Mouse (Mus musculus) limb, embryonic 13.5 days (tissue): ENCODE results near the gene Zfp652. TPM values are rescaled to one million over a fixed set of nuclear protein-coding genes. Genes with fewer than 3 reads are reported as not detected.

Experiments
- ATAC-seq: fragments of 200-750 bp; cut with Nextera tagmentation; 2 replicates; pipeline ENCODE4 v1.8.0; 2017; ENCODE audit warnings: low read depth, moderate number of reproducible peaks, moderate TSS enrichment; ENCODE audit not compliant: low FRiP score
- H3K27ac ChIP-seq: fragments of 300-500 bp; sonication (generic); 2 replicates; pipeline ENCODE4 v1.5.1; 2015; ENCODE audit warnings: inconsistent platforms, mild to moderate bottlenecking, moderate library complexity
- H3K27me3 ChIP-seq: fragments of 300-500 bp; sonication (generic); 2 replicates; pipeline ENCODE4 v1.6.1; 2015; ENCODE audit warnings: mild to moderate bottlenecking, inconsistent platforms
- H3K36me3 ChIP-seq: fragments of 300-500 bp; sonication (generic); 2 replicates; pipeline ENCODE4 v1.6.1; 2015; ENCODE audit warnings: inconsistent platforms, mild to moderate bottlenecking, moderate library complexity
- H3K4me1 ChIP-seq: fragments of 300-500 bp; sonication (generic); 2 replicates; pipeline ENCODE4 v1.6.1; 2015; ENCODE audit warnings: inconsistent platforms
- H3K4me2 ChIP-seq: fragments of 300-500 bp; sonication (generic); replicated peaks from 2 replicates; pipeline ENCODE4 v1.6.1; 2015; ENCODE audit warnings: inconsistent platforms, mild to moderate bottlenecking, moderate library complexity
- H3K4me3 ChIP-seq: fragments of 300-500 bp; sonication (generic); 2 replicates; pipeline ENCODE4 v1.5.1; 2015; ENCODE audit warnings: moderate library complexity, mild to moderate bottlenecking, inconsistent platforms
- H3K9ac ChIP-seq: fragments of 300-500 bp; sonication (generic); 2 replicates; pipeline ENCODE4 v1.6.1; 2015; ENCODE audit warnings: mild to moderate bottlenecking, inconsistent platforms
- H3K9me3 ChIP-seq: fragments of 300-500 bp; sonication (generic); 2 replicates; pipeline ENCODE4 v1.6.1; 2016; ENCODE audit warnings: inconsistent platforms
- WGBS: fragments of 180-500 bp; shearing (Covaris S2); methylation state at CpG from one replicate; pipeline ENCODE4 v1.1.7; 2015; 5-methylcytosine and 5-hydroxymethylcytosine counted together
- polyA plus RNA-seq: library from polyadenylated mRNA; unstranded; fragments of >200 nt; fragmentation: Nextera tagmentation; extraction: Ambion mirVana; gene quantifications from 2 replicates; pipeline ENCODE4 v1.2.1, GENCODE M21; 2015

Gene Zfp652
- polyA plus RNA-seq, 1 experiment from 2014 or later = 26.8 TPM

- no peak overlapping the region for H3K4me3 ChIP-seq
- WGBS = 91% methylated on average over 8 of the region's 8 CpGs
- no peaks in the 10 kb centered on the region for H3K9me3 ChIP-seq
Observed at GRCm38 (mm10) chr11:95792950-95793509, 80.6 kb downstream of the Zfp652 start.

GRCm38 (mm10) chr11:95794201-95794600, 81.7 kb downstream of the Zfp652 start:
- Histone ChIP-seq H3K9me3 (no peaks in the 10 kb centered on the region), H3K4me1 (peaks cover 18% of the 10 kb centered on the region), H3K4me2 (no peak overlapping the region), H3K4me3 (no peak overlapping the region), H3K27me3 (peaks cover 23% of the 10 kb centered on the region), H3K27ac (no peak overlapping the region), H3K9ac (no peak overlapping the region), H3K36me3 (no peaks in the 10 kb centered on the region)
- ATAC-seq = no peak
- 71% methylated on average over 5 of the region's 5 CpGs for WGBS

More at GRCm38 (mm10) chr11:95792950-95793509, 80.6 kb downstream of the Zfp652 start:
- Histone ChIP-seq H3K4me2 (no peak overlapping the region), H3K4me1 (peaks cover 18% of the 10 kb centered on the region), H3K9ac (no peak overlapping the region), H3K27ac (no peak overlapping the region), H3K36me3 (no peaks in the 10 kb centered on the region), H3K27me3 (peaks cover 18% of the 10 kb centered on the region)
- no peak for ATAC-seq

- Histone ChIP-seq H3K27ac (no peak overlapping the region), H3K27me3 (peaks cover 23% of the 10 kb centered on the region), H3K9ac (no peak overlapping the region), H3K4me2 (no peak overlapping the region), H3K36me3 (no peaks in the 10 kb centered on the region), H3K9me3 (no peaks in the 10 kb centered on the region), H3K4me3 (no peak overlapping the region), H3K4me1 (peaks cover 18% of the 10 kb centered on the region)
- ATAC-seq = no peak
- WGBS = 58% methylated on average over 5 of the region's 5 CpGs
Observed at GRCm38 (mm10) chr11:95795582-95795981, 83.1 kb downstream of the Zfp652 start.

DNA sequence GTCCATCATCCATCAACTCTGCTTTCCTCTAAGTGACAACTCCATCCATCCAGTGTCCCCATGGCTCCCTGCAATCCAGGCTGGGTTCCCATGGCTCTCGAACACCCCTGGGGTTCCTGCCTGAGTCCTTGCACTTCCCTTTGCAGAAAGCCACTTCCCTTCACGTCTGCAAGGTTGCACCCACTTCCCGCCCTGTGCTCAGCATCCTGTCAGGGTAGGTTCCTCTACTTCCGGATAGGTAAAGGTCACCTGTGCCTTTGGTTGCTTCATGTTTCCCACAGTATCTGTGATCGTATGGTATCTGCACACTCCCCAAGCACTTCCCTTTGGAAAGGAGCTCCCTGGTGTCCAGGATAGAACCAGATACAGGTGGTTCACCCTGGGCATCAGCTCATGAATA, 92.5 kb downstream of the Zfp652 start:
- 72% methylated on average over 5 of the region's 5 CpGs for WGBS
- no peaks in the 10 kb centered on the region for H3K27me3 ChIP-seq

GRCm38 (mm10) chr11:95805527-95805926, 93.1 kb downstream of the Zfp652 start:
- no peak overlapping the region for H3K9ac ChIP-seq
- WGBS = 44% methylated on average over 3 of the region's 3 CpGs
- H3K4me1 ChIP-seq = no peaks in the 10 kb centered on the region
- H3K4me2 ChIP-seq = no peak overlapping the region
- no peak overlapping the region for H3K27ac ChIP-seq
- no peak for ATAC-seq
- H3K27me3 ChIP-seq = no peaks in the 10 kb centered on the region
- no peak overlapping the region for H3K4me3 ChIP-seq
- no peaks in the 10 kb centered on the region for H3K36me3 ChIP-seq
- H3K9me3 ChIP-seq = peaks cover 6% of the 10 kb centered on the region

More for the DNA sequence above, 92.5 kb downstream of the Zfp652 start:
- Histone ChIP-seq H3K9me3 (peaks cover 6% of the 10 kb centered on the region), H3K4me3 (no peak overlapping the region), H3K4me2 (no peak overlapping the region), H3K27ac (no peak overlapping the region), H3K36me3 (no peaks in the 10 kb centered on the region), H3K4me1 (no peaks in the 10 kb centered on the region), H3K9ac (no peak overlapping the region)
- no peak for ATAC-seq

GRCm38 (mm10) chr11:95807884-95808283, 95.4 kb downstream of the Zfp652 start:
- Histone ChIP-seq H3K9ac (no peak overlapping the region), H3K4me1 (no peaks in the 10 kb centered on the region), H3K9me3 (peaks cover 6% of the 10 kb centered on the region), H3K27ac (no peak overlapping the region), H3K36me3 (no peaks in the 10 kb centered on the region), H3K4me2 (no peak overlapping the region), H3K4me3 (no peak overlapping the region), H3K27me3 (no peaks in the 10 kb centered on the region)
- 96% methylated on average over 5 of the region's 5 CpGs for WGBS
- no peak for ATAC-seq

DNA sequence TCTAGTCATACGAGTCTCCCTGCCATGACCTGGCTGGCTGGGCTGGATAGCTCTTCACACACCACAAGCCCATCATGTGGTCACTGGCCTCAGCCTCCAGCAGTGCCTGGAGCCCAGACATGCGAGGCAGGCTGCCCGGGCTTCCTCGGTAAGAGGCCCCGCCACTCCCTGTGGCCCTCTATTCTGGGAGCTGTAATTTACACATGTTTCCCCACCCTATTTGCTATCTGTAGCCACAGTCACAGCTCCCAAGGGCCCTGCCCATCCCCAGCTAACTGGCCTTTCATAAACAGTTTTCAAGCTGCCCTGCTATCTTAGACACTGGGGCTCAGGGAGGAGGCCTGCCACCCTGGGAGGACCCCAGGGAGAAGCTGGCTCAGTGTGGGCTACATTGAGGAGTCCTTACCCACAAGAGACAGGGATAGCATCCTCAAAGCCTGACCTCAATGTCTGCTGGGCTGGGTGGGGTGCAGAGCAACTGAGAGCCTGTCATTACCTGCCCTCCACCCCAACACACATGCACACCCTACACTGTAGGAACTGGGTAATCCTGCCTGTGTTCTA, 96.1 kb downstream of the Zfp652 start:
- no peak overlapping the region for H3K4me3 ChIP-seq
- H3K4me1 ChIP-seq = no peaks in the 10 kb centered on the region
- H3K9ac ChIP-seq = no peak overlapping the region
- H3K36me3 ChIP-seq = no peaks in the 10 kb centered on the region
- H3K27me3 ChIP-seq = no peaks in the 10 kb centered on the region
- H3K4me2 ChIP-seq = no peak overlapping the region
- ATAC-seq = no peak
- H3K9me3 ChIP-seq = peaks cover 6% of the 10 kb centered on the region
- WGBS = 64% methylated on average over 5 of the region's 5 CpGs
- no peak overlapping the region for H3K27ac ChIP-seq

- Histone ChIP-seq H3K27me3 (no peaks in the 10 kb centered on the region), H3K4me2 (no peak overlapping the region), H3K4me3 (no peak overlapping the region), H3K9me3 (peaks cover 9% of the 10 kb centered on the region), H3K9ac (no peak overlapping the region), H3K4me1 (no peaks in the 10 kb centered on the region), H3K36me3 (no peaks in the 10 kb centered on the region), H3K27ac (no peak overlapping the region)
- 57% methylated on average over 5 of the region's 5 CpGs for WGBS
- no peak for ATAC-seq
Observed at GRCm38 (mm10) chr11:95809603-95810002, 97.1 kb downstream of the Zfp652 start.

GRCm38 (mm10) chr11:95810828-95811227, 98.4 kb downstream of the Zfp652 start:
- no peak overlapping the region for H3K9ac ChIP-seq
- WGBS = 62% methylated on average over 7 of the region's 7 CpGs
- H3K9me3 ChIP-seq = peaks cover 9% of the 10 kb centered on the region
- H3K4me1 ChIP-seq = no peaks in the 10 kb centered on the region
- no peaks in the 10 kb centered on the region for H3K36me3 ChIP-seq
- ATAC-seq = no peak
- H3K27ac ChIP-seq = no peak overlapping the region
- no peak overlapping the region for H3K4me2 ChIP-seq
- no peak overlapping the region for H3K4me3 ChIP-seq
- no peaks in the 10 kb centered on the region for H3K27me3 ChIP-seq

DNA sequence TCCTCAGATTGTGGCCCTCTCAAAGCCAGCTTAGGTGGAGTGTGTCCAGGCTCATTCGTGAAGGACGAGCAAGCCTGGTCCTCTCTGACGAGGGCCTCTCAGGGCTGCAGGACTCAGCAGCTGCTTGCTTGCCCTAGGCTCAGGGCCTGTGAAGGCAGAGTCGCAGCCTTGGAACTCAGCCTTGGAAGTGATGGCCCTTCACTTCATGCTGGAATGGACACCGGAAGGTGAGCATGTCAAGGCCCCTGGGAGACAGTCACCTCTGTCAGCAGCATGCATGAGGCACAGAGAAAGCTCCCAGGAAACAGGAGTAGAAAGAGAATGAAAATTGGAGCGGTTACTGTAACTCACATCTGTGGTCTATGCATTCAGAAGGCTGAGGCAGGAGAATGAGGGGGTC, 99.3 kb downstream of the Zfp652 start:
- no peaks in the 10 kb centered on the region for H3K27me3 ChIP-seq
- H3K4me1 ChIP-seq = no peaks in the 10 kb centered on the region
- H3K36me3 ChIP-seq = no peaks in the 10 kb centered on the region
- H3K9ac ChIP-seq = no peak overlapping the region
- no peak overlapping the region for H3K27ac ChIP-seq
- H3K4me2 ChIP-seq = no peak overlapping the region
- peaks cover 12% of the 10 kb centered on the region for H3K9me3 ChIP-seq
- ATAC-seq = no peak
- 84% methylated on average over 6 of the region's 6 CpGs for WGBS
- no peak overlapping the region for H3K4me3 ChIP-seq

DNA sequence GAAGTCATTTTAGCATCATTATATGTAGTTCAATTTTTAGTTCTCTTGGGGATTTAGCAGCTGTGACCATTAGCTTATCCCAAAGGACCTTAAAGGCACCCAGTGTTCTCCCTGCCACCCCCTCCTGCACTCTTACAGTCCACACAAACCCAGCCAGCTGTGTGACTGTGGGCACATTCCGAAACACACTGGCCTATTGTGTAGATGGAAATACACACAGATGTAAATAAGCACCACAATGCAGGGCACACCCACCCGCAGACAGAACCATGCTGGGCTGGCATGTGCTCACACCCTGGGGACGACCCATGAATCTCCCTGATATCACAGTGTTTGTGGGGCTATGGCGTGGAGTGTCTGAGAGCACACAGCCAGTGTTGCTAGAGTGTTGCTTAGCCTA, 99.8 kb downstream of the Zfp652 start:
- no peak overlapping the region for H3K9ac ChIP-seq
- H3K27ac ChIP-seq = no peak overlapping the region
- no peaks in the 10 kb centered on the region for H3K36me3 ChIP-seq
- ATAC-seq = no peak
- no peaks in the 10 kb centered on the region for H3K27me3 ChIP-seq
- peaks cover 12% of the 10 kb centered on the region for H3K9me3 ChIP-seq
- H3K4me1 ChIP-seq = no peaks in the 10 kb centered on the region
- H3K4me3 ChIP-seq = no peak overlapping the region
- WGBS = 72% methylated on average over 4 of the region's 4 CpGs
- no peak overlapping the region for H3K4me2 ChIP-seq

GRCm38 (mm10) chr11:95814101-95814500, 101.6 kb downstream of the Zfp652 start:
- Histone ChIP-seq H3K9me3 (peaks cover 6% of the 10 kb centered on the region; the same call in 1 of the 2 replicates), H3K36me3 (no peaks in the 10 kb centered on the region), H3K9ac (no peak overlapping the region), H3K27me3 (no peaks in the 10 kb centered on the region), H3K27ac (no peak overlapping the region), H3K4me1 (no peaks in the 10 kb centered on the region), H3K4me3 (no peak overlapping the region), H3K4me2 (no peak overlapping the region)
- no peak for ATAC-seq
- 88% methylated on average over 2 of the region's 2 CpGs for WGBS

GRCm38 (mm10) chr11:95814857-95815256, 102.4 kb downstream of the Zfp652 start:
- no peak for ATAC-seq
- Histone ChIP-seq H3K9ac (no peak overlapping the region), H3K27me3 (no peaks in the 10 kb centered on the region), H3K4me3 (no peak overlapping the region), H3K4me2 (no peak overlapping the region), H3K9me3 (peaks cover 6% of the 10 kb centered on the region; the same call in 1 of the 2 replicates), H3K36me3 (no peaks in the 10 kb centered on the region), H3K27ac (no peak overlapping the region), H3K4me1 (no peaks in the 10 kb centered on the region)
- WGBS = 60% methylated on average over 5 of the region's 5 CpGs
